Mouse (Mus musculus): ENCODE measurements at regions not wholly inside any gene's neighbourhood (a gene's known extent, or its start where the extent isn't known, plus 50 kb on each side); places are given as distances from the start of the nearest gene placed in this dataset.

DNA sequence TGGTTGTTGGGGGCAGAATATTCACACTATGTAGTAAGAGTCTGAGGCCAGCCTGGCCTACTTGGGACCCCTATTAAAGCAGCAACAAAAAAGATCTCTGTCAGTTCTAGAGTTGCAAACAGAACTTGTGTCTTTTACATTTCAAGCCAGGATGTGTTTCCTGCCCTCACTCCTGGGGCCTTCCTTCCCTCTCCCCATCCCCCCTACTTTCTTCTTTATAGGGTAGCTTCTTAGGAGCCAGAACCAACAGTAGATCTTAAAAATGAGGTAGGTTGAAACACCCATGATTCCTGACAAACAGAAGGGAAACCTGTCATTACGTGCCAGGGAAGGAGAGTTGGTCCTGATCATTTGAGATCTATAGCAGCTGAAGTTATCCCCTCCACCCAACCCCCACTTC lies 198.0 kb upstream of the Trib2 start:
- DNase-seq (ENCODE audit: low read depth, low spot score): no peak
- in situ Hi-C loops (cut with MboI; ENCODE audit: low sequenced_read_pairs in 2 of 2, unreplicated experiment in 2 of 2): no loop called here
- TF ChIP-seq CHD2 (IDR thresholded peaks at IDR 0.05; ENCODE audit: low read depth, low read length) (no peak), ZNF384 (IDR thresholded peaks at IDR 0.05; ENCODE audit: low read depth, low read length) (no peak), ZC3H11A (IDR thresholded peaks at IDR 0.05; ENCODE audit: borderline replicate concordance, low read depth, low read length) (no peak), HCFC1 (IDR thresholded peaks at IDR 0.05; ENCODE audit: borderline replicate concordance, insufficient read depth, low read length) (no peak), MAFK (IDR thresholded peaks at IDR 0.05; ENCODE audit: insufficient read depth, low read depth, low read length) (no peak)
- Histone ChIP-seq H3K36me3 (ENCODE audit: control insufficient read depth, insufficient read depth, low read length, poor library complexity, severe bottlenecking) (no peaks in the 10 kb centered on the region), H3K4me3 (ENCODE audit: insufficient read depth in 1 of 2, low read depth in 1 of 2, low read length in 2 of 2, poor library complexity in 1 of 2, severe bottlenecking in 1 of 2) (no peak overlapping the region), H3K9me3 (ENCODE audit: control insufficient read depth, insufficient read depth, low read depth, low read length) (no peaks in the 10 kb centered on the region), H3K9ac (ENCODE audit: insufficient read depth, low read depth, low read length, poor library complexity, severe bottlenecking) (no peak overlapping the region), H3K27ac (ENCODE audit: insufficient read depth, low read depth, low read length, poor library complexity, severe bottlenecking) (no peak overlapping the region; the same call in 1 of the 2 replicates), H3K4me1 (ENCODE audit: control insufficient read depth in 2 of 2, insufficient read depth in 2 of 2, low read length in 2 of 2, poor library complexity in 1 of 2) (peaks cover 9 to 15% of the 10 kb centered on the region in 2 experiments; a peak in 3 of 4 replicates)

DNA sequence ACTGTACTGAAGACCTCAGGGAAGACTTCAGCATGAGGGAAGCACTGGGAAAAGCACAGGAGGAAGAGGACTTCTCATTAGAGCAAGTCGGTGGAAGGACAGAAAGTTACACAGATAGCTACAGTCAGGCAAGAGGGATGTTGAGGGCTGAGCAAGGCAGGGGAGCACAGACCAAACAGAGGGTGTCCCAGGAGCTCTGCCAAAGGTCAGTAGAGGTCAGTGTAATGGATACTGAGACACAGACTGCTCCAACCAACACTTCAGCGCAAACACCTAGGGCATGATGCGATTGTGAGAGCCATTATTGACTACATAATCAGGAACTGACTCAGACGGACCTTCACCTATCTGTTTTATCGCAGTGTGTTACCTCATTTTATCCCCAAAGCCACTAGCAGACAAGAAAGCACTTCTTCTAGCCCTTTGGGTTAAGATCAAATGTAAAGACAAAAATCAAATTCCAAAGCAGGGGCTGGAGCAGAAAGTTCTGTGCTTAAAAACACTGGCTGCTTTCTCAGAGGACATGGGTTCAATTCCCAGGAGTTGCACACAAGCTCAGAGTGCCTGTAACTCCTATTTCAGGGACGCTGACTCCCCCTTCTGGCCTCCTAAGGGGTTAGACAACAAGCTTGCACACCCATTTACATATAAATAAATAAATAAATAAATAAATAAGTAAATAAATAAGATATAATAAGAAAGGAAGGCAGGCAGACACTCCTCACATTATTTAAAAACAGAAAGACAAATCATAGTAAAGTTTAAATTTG lies 197.3 kb upstream of the Trib2 start:
- peaks cover 12 to 18% of the 10 kb centered on the region in 2 experiments; a peak in 3 of 4 replicates for H3K4me1 ChIP-seq (ENCODE audit: control insufficient read depth in 2 of 2, insufficient read depth in 2 of 2, low read length in 2 of 2, poor library complexity in 1 of 2)
- no peaks in the 10 kb centered on the region for H3K9me3 ChIP-seq (ENCODE audit: control insufficient read depth, insufficient read depth, low read depth, low read length)
- H3K9ac ChIP-seq (ENCODE audit: insufficient read depth, low read depth, low read length, poor library complexity, severe bottlenecking): no peak overlapping the region
- in situ Hi-C loops (cut with MboI; ENCODE audit: low sequenced_read_pairs in 2 of 2, unreplicated experiment in 2 of 2): no loop called here
- no peak overlapping the region for H3K4me3 ChIP-seq (ENCODE audit: insufficient read depth in 1 of 2, low read depth in 1 of 2, low read length in 2 of 2, poor library complexity in 1 of 2, severe bottlenecking in 1 of 2)
- H3K27ac ChIP-seq (ENCODE audit: insufficient read depth, low read depth, low read length, poor library complexity, severe bottlenecking): no peak overlapping the region
- DNase-seq (ENCODE audit: low read depth, low spot score): no peak
- H3K36me3 ChIP-seq (ENCODE audit: control insufficient read depth, insufficient read depth, low read length, poor library complexity, severe bottlenecking): no peaks in the 10 kb centered on the region
- TF ChIP-seq ZNF384 (IDR thresholded peaks at IDR 0.05; ENCODE audit: low read depth, low read length) (no peak), ZC3H11A (IDR thresholded peaks at IDR 0.05; ENCODE audit: borderline replicate concordance, low read depth, low read length) (no peak), MAFK (IDR thresholded peaks at IDR 0.05; ENCODE audit: insufficient read depth, low read depth, low read length) (no peak), HCFC1 (IDR thresholded peaks at IDR 0.05; ENCODE audit: borderline replicate concordance, insufficient read depth, low read length) (no peak), CHD2 (IDR thresholded peaks at IDR 0.05; ENCODE audit: low read depth, low read length) (no peak)

DNA sequence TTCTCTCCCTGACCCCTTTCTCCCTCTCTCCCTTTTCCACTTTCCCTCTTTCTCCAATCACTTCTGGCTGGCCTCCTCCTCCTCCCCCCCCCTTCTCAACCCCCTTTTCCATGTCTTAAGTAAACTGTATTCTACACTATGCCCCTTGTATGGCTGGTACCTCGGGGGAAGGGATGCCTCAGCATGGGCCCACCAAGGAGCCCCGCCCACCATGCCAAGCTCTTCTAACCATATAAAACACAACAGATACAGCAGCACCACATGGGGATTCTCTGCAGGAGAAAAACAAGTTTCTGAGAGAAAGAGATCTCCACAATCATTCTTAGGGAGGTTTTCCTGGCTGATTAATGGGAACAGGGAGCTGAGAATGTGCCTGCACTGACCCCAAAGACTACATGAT lies 196.6 kb upstream of the Trib2 start:
- Histone ChIP-seq H3K36me3 (ENCODE audit: control insufficient read depth, insufficient read depth, low read length, poor library complexity, severe bottlenecking) (no peaks in the 10 kb centered on the region), H3K4me3 (ENCODE audit: insufficient read depth in 1 of 2, low read depth in 1 of 2, low read length in 2 of 2, poor library complexity in 1 of 2, severe bottlenecking in 1 of 2) (no peak overlapping the region), H3K4me1 (ENCODE audit: control insufficient read depth in 2 of 2, insufficient read depth in 2 of 2, low read length in 2 of 2, poor library complexity in 1 of 2) (peaks cover 14 to 18% of the 10 kb centered on the region in 2 experiments; a peak in 3 of 4 replicates), H3K9ac (ENCODE audit: insufficient read depth, low read depth, low read length, poor library complexity, severe bottlenecking) (no peak overlapping the region), H3K9me3 (ENCODE audit: control insufficient read depth, insufficient read depth, low read depth, low read length) (no peaks in the 10 kb centered on the region), H3K27ac (ENCODE audit: insufficient read depth, low read depth, low read length, poor library complexity, severe bottlenecking) (no peak overlapping the region)
- in situ Hi-C loops (cut with MboI; ENCODE audit: low sequenced_read_pairs in 2 of 2, unreplicated experiment in 2 of 2): no loop called here
- TF ChIP-seq HCFC1 (IDR thresholded peaks at IDR 0.05; ENCODE audit: borderline replicate concordance, insufficient read depth, low read length) (no peak), CHD2 (IDR thresholded peaks at IDR 0.05; ENCODE audit: low read depth, low read length) (no peak), ZC3H11A (IDR thresholded peaks at IDR 0.05; ENCODE audit: borderline replicate concordance, low read depth, low read length) (no peak), MAFK (IDR thresholded peaks at IDR 0.05; ENCODE audit: insufficient read depth, low read depth, low read length) (no peak), ZNF384 (IDR thresholded peaks at IDR 0.05; ENCODE audit: low read depth, low read length) (no peak)
- DNase-seq (ENCODE audit: low read depth, low spot score): no peak

DNA sequence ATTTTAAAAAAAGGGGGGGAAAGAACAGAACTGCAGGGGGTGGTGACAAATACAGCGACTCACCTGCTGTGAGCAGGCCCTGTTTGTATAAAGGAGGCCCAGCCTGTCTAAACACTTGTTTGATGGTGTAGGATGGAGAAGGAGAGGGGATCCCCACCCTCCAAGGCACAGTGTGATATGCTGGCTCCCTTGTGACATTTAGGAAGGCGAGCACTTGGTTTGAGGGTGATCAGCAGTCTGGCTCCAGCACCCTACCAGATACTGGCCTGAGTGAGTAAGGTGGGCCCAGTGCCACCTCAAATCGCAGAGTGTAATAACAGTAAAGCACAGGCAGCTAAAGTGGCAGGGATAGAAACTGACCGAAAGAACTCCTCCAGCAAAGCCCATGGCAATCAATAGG lies 195.4 kb upstream of the Trib2 start:
- in situ Hi-C loops (cut with MboI; ENCODE audit: low sequenced_read_pairs in 2 of 2, unreplicated experiment in 2 of 2): no loop called here

More for the DNA sequence above, 195.4 kb upstream of the Trib2 start:
- Histone ChIP-seq H3K27ac (ENCODE audit: insufficient read depth, low read depth, low read length, poor library complexity, severe bottlenecking) (no peak overlapping the region), H3K4me3 (ENCODE audit: insufficient read depth in 1 of 2, low read depth in 1 of 2, low read length in 2 of 2, poor library complexity in 1 of 2, severe bottlenecking in 1 of 2) (no peak overlapping the region), H3K9ac (ENCODE audit: insufficient read depth, low read depth, low read length, poor library complexity, severe bottlenecking) (no peak overlapping the region), H3K9me3 (ENCODE audit: control insufficient read depth, insufficient read depth, low read depth, low read length) (no peaks in the 10 kb centered on the region), H3K36me3 (ENCODE audit: control insufficient read depth, insufficient read depth, low read length, poor library complexity, severe bottlenecking) (no peaks in the 10 kb centered on the region), H3K4me1 (ENCODE audit: control insufficient read depth in 2 of 2, insufficient read depth in 2 of 2, low read length in 2 of 2, poor library complexity in 1 of 2) (peaks cover 14 to 18% of the 10 kb centered on the region in 2 experiments; a peak in 3 of 4 replicates)
- no peak for DNase-seq (ENCODE audit: low read depth, low spot score)
- TF ChIP-seq MAFK (IDR thresholded peaks at IDR 0.05; ENCODE audit: insufficient read depth, low read depth, low read length): no peak
- no peak for TF ChIP-seq CHD2 (IDR thresholded peaks at IDR 0.05; ENCODE audit: low read depth, low read length)
- TF ChIP-seq ZNF384 (IDR thresholded peaks at IDR 0.05; ENCODE audit: low read depth, low read length): no peak
- TF ChIP-seq HCFC1 (IDR thresholded peaks at IDR 0.05; ENCODE audit: borderline replicate concordance, insufficient read depth, low read length): no peak
- no peak for TF ChIP-seq ZC3H11A (IDR thresholded peaks at IDR 0.05; ENCODE audit: borderline replicate concordance, low read depth, low read length)

Data from ES-E14 (cell line).